Mouse (Mus musculus) G1E (cell line): ENCODE results near the gene Gm9508. TPM values are rescaled to one million over a fixed set of nuclear protein-coding genes. Genes with fewer than 3 reads are reported as not detected.

Source experiments
- ATAC-seq: 2 replicates; pipeline ENCODE4 v1.8.0; 2016; ENCODE audit warnings: mild to moderate bottlenecking; ENCODE audit not compliant: insufficient number of reproducible peaks, poor library complexity, low FRiP score, severe bottlenecking; ENCODE audit errors: extremely low read depth
- DNase-seq: peaks from one replicate; pipeline ENCODE4 v3.0.0; 2012; ENCODE audit warnings: low spot score
- H3K27me3 ChIP-seq: 2 replicates; pipeline ENCODE4 v1.6.1; 2012; ENCODE audit warnings: mild to moderate bottlenecking, low read length, inconsistent platforms; ENCODE audit not compliant: insufficient read depth
- H3K36me3 ChIP-seq: replicated peaks from 2 replicates; pipeline ENCODE3; 2012; ENCODE audit warnings: mild to moderate bottlenecking, inconsistent platforms
- H3K4me1 ChIP-seq: 2 replicates; pipeline ENCODE4 v1.6.1; 2012; ENCODE audit warnings: low read depth, low read length, inconsistent platforms, mixed read lengths; ENCODE audit not compliant: insufficient read depth
- H3K4me3 ChIP-seq: 2 replicates; pipeline ENCODE4 v1.5.1; 2012; ENCODE audit warnings: low read depth, mild to moderate bottlenecking, inconsistent platforms, low read length, moderate library complexity, mixed read lengths
- H3K9me3 ChIP-seq: replicated peaks from 2 replicates; pipeline ENCODE4 v1.6.1; 2012; ENCODE audit warnings: inconsistent platforms
- CTCF ChIP-seq: IDR thresholded peaks from 2 replicates; pipeline ENCODE4 v1.5.1; 2012; ENCODE audit warnings: low read depth, low read length, inconsistent platforms, mixed read lengths
- GATA1 ChIP-seq: IDR thresholded peaks from 2 replicates; pipeline ENCODE4 v1.6.1; 2012; ENCODE audit warnings: borderline replicate concordance, low read length, inconsistent platforms, mixed read lengths
- GATA2 ChIP-seq: IDR thresholded peaks from 2 replicates; pipeline ENCODE4 v1.6.1; 2012; ENCODE audit warnings: low read depth, low read length, inconsistent platforms, borderline replicate concordance
- POLR2AphosphoS5 ChIP-seq: IDR thresholded peaks from 2 replicates; pipeline ENCODE4 v1.6.1; 2012; ENCODE audit warnings: low read depth, low read length, inconsistent platforms; ENCODE audit not compliant: insufficient replicate concordance
- TAL1 ChIP-seq: conservative IDR thresholded peaks from 2 replicates; pipeline ENCODE4 v1.6.1; 2012; ENCODE audit warnings: low read depth, low read length, inconsistent platforms, mixed read lengths
- polyA plus RNA-seq: library from polyadenylated mRNA; stranded (reverse); fragments of >175 nt; gene quantifications from 2 replicates; pipeline ENCODE4 v1.2.3, GENCODE M21; 2012
- total RNA-seq, 2 experiments: library from RNA; stranded (forward) in 1 of 2; stranded (reverse) in 1 of 2; fragments of 200-1000 nt in 1 of 2; fragments of >200 nt in 1 of 2; fragmentation: Nextera tagmentation in 1 of 2; gene quantifications; 2 replicates each; pipeline ENCODE4 v1.2.3; 2014 to 2017

The Gm9508 gene
- total and polyA plus RNA-seq, 3 experiments, result not detected

DNA sequence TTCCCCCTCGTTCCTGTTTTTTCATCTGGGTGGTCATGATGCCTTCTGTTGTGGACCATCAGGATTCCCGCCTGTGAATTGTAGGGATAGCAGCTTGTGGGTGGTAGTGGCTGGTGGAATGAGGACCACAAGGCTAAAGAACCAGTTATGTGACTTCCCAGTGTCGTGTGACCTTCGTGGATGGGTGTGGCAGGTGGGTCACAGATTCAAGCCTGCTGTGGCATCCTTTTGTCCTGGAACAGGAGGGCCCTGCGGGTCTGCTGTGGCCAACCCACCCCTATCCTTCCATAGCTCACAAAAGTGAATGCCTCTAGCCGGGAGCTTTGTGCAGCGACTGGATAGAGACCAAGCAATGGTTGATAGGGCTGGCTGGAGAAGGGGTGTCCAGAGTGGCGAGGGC lies 49.1 kb downstream of the Gm9508 start:
- peaks cover 56% of the 10 kb centered on the region for H3K36me3 ChIP-seq
- H3K9me3 ChIP-seq, result no peaks in the 10 kb centered on the region
- H3K4me3 ChIP-seq, result no peak overlapping the region
- peaks cover 2% of the 10 kb centered on the region; the same call in 1 of the 2 replicates for H3K4me1 ChIP-seq
- ATAC-seq, result no peak
- peaks cover 13% of the 10 kb centered on the region; the same call in 1 of the 2 replicates for H3K27me3 ChIP-seq
- TF ChIP-seq GATA1, result no peak
- TF ChIP-seq TAL1, result no peak
- TF ChIP-seq GATA2, result no peak
- no peak for TF ChIP-seq POLR2AphosphoS5
- TF ChIP-seq CTCF, result no peak
- no peak for DNase-seq

DNA sequence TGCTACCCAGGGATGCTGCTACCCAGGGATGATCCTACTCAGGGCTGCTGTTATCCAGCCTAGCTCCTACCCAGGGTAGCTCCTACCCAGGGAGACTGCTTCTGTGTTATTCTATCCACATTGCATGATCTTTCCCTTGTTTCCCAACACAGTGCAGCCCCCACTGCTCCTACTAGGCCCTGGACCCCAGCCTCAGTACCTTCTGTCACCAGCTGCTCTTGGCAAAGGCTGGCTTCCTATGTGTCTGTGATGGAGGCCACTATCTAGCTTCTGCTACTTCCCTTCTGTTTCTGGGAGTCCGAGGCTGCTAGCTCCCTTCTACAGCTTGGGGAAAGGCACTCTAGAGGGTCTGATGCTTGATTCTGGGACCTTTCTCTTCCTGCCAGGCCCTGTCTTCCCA lies 49.6 kb downstream of the Gm9508 start:
- no peak for TF ChIP-seq TAL1
- no peak for TF ChIP-seq GATA2
- TF ChIP-seq POLR2AphosphoS5, result no peak
- TF ChIP-seq GATA1, result no peak
- no peak for TF ChIP-seq CTCF
- Histone ChIP-seq H3K36me3 (peaks cover 59% of the 10 kb centered on the region), H3K9me3 (no peaks in the 10 kb centered on the region), H3K27me3 (peaks cover 13% of the 10 kb centered on the region; the same call in 1 of the 2 replicates), H3K4me1 (peaks cover 2% of the 10 kb centered on the region; the same call in 1 of the 2 replicates), H3K4me3 (no peak overlapping the region)
- DNase-seq, result no peak
- no peak for ATAC-seq

Other genes starting within 250 kb of the Gm9508 start
Only the 20 nearest of the 30 such genes appear.
- 32.6 and 35.3 TPM in 2 replicates for gene Sumo3, start 91.1 kb downstream of the Gm9508 start, total RNA-seq (2014; fragmentation: Nextera tagmentation)
- gene Sumo3, start 91.1 kb downstream of the Gm9508 start, total RNA-seq (2017), result 96.3 and 115 TPM in 2 replicates
- 130 and 160 TPM in 2 replicates for gene Sumo3, start 91.1 kb downstream of the Gm9508 start, polyA plus RNA-seq
- gene Gm49325, start 91.0 kb downstream of the Gm9508 start, total RNA-seq (2014; fragmentation: Nextera tagmentation), result not detected in 2 replicates
- not detected in 2 replicates for gene Gm49325, start 91.0 kb downstream of the Gm9508 start, total RNA-seq (2017)
- gene Gm49325, start 91.0 kb downstream of the Gm9508 start, polyA plus RNA-seq, result not detected in 2 replicates
- gene Ube2g2, start 75.0 kb downstream of the Gm9508 start, total RNA-seq (2014; fragmentation: Nextera tagmentation), result 18.4 and 24.5 TPM in 2 replicates
- gene Ube2g2, start 75.0 kb downstream of the Gm9508 start, total RNA-seq (2017), result 20.7 and 23.4 TPM in 2 replicates
- gene Ube2g2, start 75.0 kb downstream of the Gm9508 start, polyA plus RNA-seq, result 26.0 and 35.0 TPM in 2 replicates
- gene Tspear, start 10.7 kb downstream of the Gm9508 start, total RNA-seq (2014; fragmentation: Nextera tagmentation), result not detected in 2 replicates
- not detected in 2 replicates for gene Tspear, start 10.7 kb downstream of the Gm9508 start, total RNA-seq (2017)
- not detected in 2 replicates for gene Tspear, start 10.7 kb downstream of the Gm9508 start, polyA plus RNA-seq
- not detected in 2 replicates for gene Gm19402, start 6.5 kb downstream of the Gm9508 start, total RNA-seq (2014; fragmentation: Nextera tagmentation)
- not detected in 2 replicates for gene Gm19402, start 6.5 kb downstream of the Gm9508 start, total RNA-seq (2017)
- not detected in 2 replicates for gene Gm19402, start 6.5 kb downstream of the Gm9508 start, polyA plus RNA-seq
- gene Gm10272, start 9.4 kb upstream of the Gm9508 start, total RNA-seq (2014; fragmentation: Nextera tagmentation), result not detected in 2 replicates
- not detected in 2 replicates for gene Gm10272, start 9.4 kb upstream of the Gm9508 start, total RNA-seq (2017)
- not detected in 2 replicates for gene Gm10272, start 9.4 kb upstream of the Gm9508 start, polyA plus RNA-seq
- gene Gm10024, start 14.2 kb upstream of the Gm9508 start, total RNA-seq (2014; fragmentation: Nextera tagmentation), result not detected in 2 replicates
- gene Gm10024, start 14.2 kb upstream of the Gm9508 start, total RNA-seq (2017), result not detected in 2 replicates
- not detected in 2 replicates for gene Gm10024, start 14.2 kb upstream of the Gm9508 start, polyA plus RNA-seq
- not detected in 2 replicates for gene Gm10142, start 18.6 kb upstream of the Gm9508 start, total RNA-seq (2014; fragmentation: Nextera tagmentation)
- gene Gm10142, start 18.6 kb upstream of the Gm9508 start, total RNA-seq (2017), result not detected in 2 replicates
- gene Gm10142, start 18.6 kb upstream of the Gm9508 start, polyA plus RNA-seq, result not detected in 2 replicates
- not detected in 2 replicates for gene Krtap12-1, start 23.4 kb upstream of the Gm9508 start, total RNA-seq (2014; fragmentation: Nextera tagmentation)
- not detected in 2 replicates for gene Krtap12-1, start 23.4 kb upstream of the Gm9508 start, total RNA-seq (2017)
- gene Krtap12-1, start 23.4 kb upstream of the Gm9508 start, polyA plus RNA-seq, result not detected in 2 replicates
- gene Gm10100, start 29.3 kb upstream of the Gm9508 start, total RNA-seq (2014; fragmentation: Nextera tagmentation), result not detected in 2 replicates
- gene Gm10100, start 29.3 kb upstream of the Gm9508 start, total RNA-seq (2017), result not detected in 2 replicates
- gene Gm10100, start 29.3 kb upstream of the Gm9508 start, polyA plus RNA-seq, result not detected in 2 replicates
- gene Gm18596, start 45.4 kb upstream of the Gm9508 start, total RNA-seq (2014; fragmentation: Nextera tagmentation), result not detected in 2 replicates
- gene Gm18596, start 45.4 kb upstream of the Gm9508 start, total RNA-seq (2017), result not detected in 2 replicates
- not detected in 2 replicates for gene Gm18596, start 45.4 kb upstream of the Gm9508 start, polyA plus RNA-seq
- gene Gm9736, start 54.1 kb upstream of the Gm9508 start, total RNA-seq (2014; fragmentation: Nextera tagmentation), result not detected in 2 replicates
- gene Gm9736, start 54.1 kb upstream of the Gm9508 start, total RNA-seq (2017), result 0.22 TPM in 1 of 2 replicates, not detected in the other
- gene Gm9736, start 54.1 kb upstream of the Gm9508 start, polyA plus RNA-seq, result not detected in 2 replicates
- gene Gm3233, start 62.4 kb upstream of the Gm9508 start, total RNA-seq (2014; fragmentation: Nextera tagmentation), result not detected in 2 replicates
- 0.33 TPM in 1 of 2 replicates, not detected in the other for gene Gm3233, start 62.4 kb upstream of the Gm9508 start, total RNA-seq (2017)
- not detected in 2 replicates for gene Gm3233, start 62.4 kb upstream of the Gm9508 start, polyA plus RNA-seq
- gene Gm3238, start 74.1 kb upstream of the Gm9508 start, total RNA-seq (2014; fragmentation: Nextera tagmentation), result not detected in 2 replicates
- gene Gm3238, start 74.1 kb upstream of the Gm9508 start, total RNA-seq (2017), result 0.22 TPM in 1 of 2 replicates, not detected in the other
- gene Gm3238, start 74.1 kb upstream of the Gm9508 start, polyA plus RNA-seq, result not detected in 2 replicates
- not detected in 2 replicates for gene Gm7138, start 79.7 kb upstream of the Gm9508 start, total RNA-seq (2014; fragmentation: Nextera tagmentation)
- gene Gm7138, start 79.7 kb upstream of the Gm9508 start, total RNA-seq (2017), result 0.33 TPM in 1 of 2 replicates, not detected in the other
- not detected in 2 replicates for gene Gm7138, start 79.7 kb upstream of the Gm9508 start, polyA plus RNA-seq
- gene Gm3250, start 85.3 kb upstream of the Gm9508 start, total RNA-seq (2014; fragmentation: Nextera tagmentation), result not detected in 2 replicates
- not detected in 2 replicates for gene Gm3250, start 85.3 kb upstream of the Gm9508 start, total RNA-seq (2017)
- not detected in 2 replicates for gene Gm3250, start 85.3 kb upstream of the Gm9508 start, polyA plus RNA-seq
- gene Gm7137, start 91.0 kb upstream of the Gm9508 start, total RNA-seq (2014; fragmentation: Nextera tagmentation), result not detected in 2 replicates
- not detected in 2 replicates for gene Gm7137, start 91.0 kb upstream of the Gm9508 start, total RNA-seq (2017)
- not detected in 2 replicates for gene Gm7137, start 91.0 kb upstream of the Gm9508 start, polyA plus RNA-seq
- not detected in 2 replicates for gene Gm9639, start 97.8 kb upstream of the Gm9508 start, total RNA-seq (2014; fragmentation: Nextera tagmentation)
- not detected in 2 replicates for gene Gm9639, start 97.8 kb upstream of the Gm9508 start, total RNA-seq (2017)
- gene Gm9639, start 97.8 kb upstream of the Gm9508 start, polyA plus RNA-seq, result not detected in 2 replicates
- gene Gm19668, start 101.9 kb upstream of the Gm9508 start, total RNA-seq (2014; fragmentation: Nextera tagmentation), result not detected in 2 replicates
- 0.16 TPM in 1 of 2 replicates, not detected in the other for gene Gm19668, start 101.9 kb upstream of the Gm9508 start, total RNA-seq (2017)
- not detected in 2 replicates for gene Gm19668, start 101.9 kb upstream of the Gm9508 start, polyA plus RNA-seq
- gene Gm9507, start 114.6 kb upstream of the Gm9508 start, total RNA-seq (2014; fragmentation: Nextera tagmentation), result not detected in 2 replicates
- not detected in 2 replicates for gene Gm9507, start 114.6 kb upstream of the Gm9508 start, total RNA-seq (2017)
- not detected in 2 replicates for gene Gm9507, start 114.6 kb upstream of the Gm9508 start, polyA plus RNA-seq